Mouse (Mus musculus) activated CD4-positive, CD25-positive, alpha-beta regulatory T cell, adult 9 weeks (primary cell): ENCODE results near the gene Gm2431. TPM values are rescaled to one million over a fixed set of nuclear protein-coding genes. Genes with fewer than 3 reads are reported as not detected.

Experiments used
- polyA plus RNA-seq: library from polyadenylated mRNA; unstranded; fragments of 100-300 nt; shearing (Covaris generic); gene quantifications from one replicate; pipeline ENCODE4 v1.2.1, GENCODE M21; 2017

Gm2431 gene
- not detected for polyA plus RNA-seq

GRCm38 (mm10) chr7:142258254-142258653, at the start of gene Gm2431:
Gm2431 (minus strand) TSS chr7:142258354.

DNA sequence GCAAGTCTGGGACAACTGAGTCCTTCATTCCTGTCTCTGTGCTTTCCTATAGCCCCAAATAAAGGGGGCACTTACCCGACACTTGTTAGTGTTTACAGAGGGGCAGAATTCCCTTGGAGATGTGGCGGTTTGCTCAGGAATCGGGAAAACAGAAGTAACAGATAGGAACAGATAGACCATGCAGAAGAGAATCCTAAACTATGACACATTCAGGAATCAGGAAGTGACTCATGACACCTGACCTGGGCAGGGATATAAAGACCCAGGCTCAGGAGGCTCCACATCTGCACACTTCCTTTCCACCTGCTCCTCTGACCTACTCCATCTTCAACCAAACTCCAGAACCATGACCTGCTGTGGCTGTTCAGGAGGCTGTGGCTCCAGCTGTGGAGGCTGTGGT, 45.1 kb upstream of the Gm2431 start, which contains the start of gene Krtap5-4:
TSS of gene Krtap5-4 (plus strand) at position 301 of the 400 bp plus-strand sequence.

DNA sequence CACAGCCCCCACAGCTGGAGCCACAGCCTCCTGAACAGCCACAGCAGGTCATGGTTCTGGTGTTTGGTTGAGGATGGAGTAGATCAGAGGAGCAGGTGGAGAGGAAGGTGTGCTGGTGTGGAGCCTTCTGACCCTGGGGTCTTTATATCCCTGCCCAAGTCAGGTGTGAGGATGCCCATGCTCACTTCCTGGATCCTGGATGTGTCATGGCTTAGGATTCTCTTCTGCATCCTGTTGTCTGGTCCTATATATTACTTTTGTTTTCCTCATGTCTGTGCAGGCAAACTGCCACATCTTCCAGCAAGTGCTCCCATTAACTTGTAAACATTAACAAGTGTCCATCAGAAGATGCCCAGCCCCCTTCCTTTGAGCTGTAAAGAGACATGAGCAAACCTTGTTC, 38.9 kb upstream of the Gm2431 start, which contains the start of gene Krtap5-1:
TSS of gene Krtap5-1 (minus strand) at position 101 of the 400 bp plus-strand sequence.

GRCm38 (mm10) chr7:142274263-142274662, 16.1 kb upstream of the Gm2431 start, which contains the start of gene Gm4559:
Gm4559 (minus strand) TSS chr7:142274363.

GRCm38 (mm10) chr7:142240978-142241377, 17.2 kb downstream of the Gm2431 start, which contains the start of gene Gm40460:
Gm40460 (minus strand) TSS chr7:142241078.

GRCm38 (mm10) chr7:142229871-142230270, 28.3 kb downstream of the Gm2431 start, which contains the start of gene Krtap5-5:
Krtap5-5 (minus strand) TSS chr7:142229971.

GRCm38 (mm10) chr7:142211559-142211958, 46.6 kb downstream of the Gm2431 start, which contains the start of gene Gm7579:
Gm7579 (plus strand) TSS chr7:142211859.

Other genes with a start within 250 kb of the Gm2431 start
- gene Mob2, start 197.3 kb downstream of the Gm2431 start, polyA plus RNA-seq = 79.6 TPM
- gene Dusp8, start 162.5 kb downstream of the Gm2431 start, polyA plus RNA-seq = not detected
- not detected for gene Gm45618, start 137.6 kb downstream of the Gm2431 start, polyA plus RNA-seq
- not detected for gene Gm39115, start 122.3 kb downstream of the Gm2431 start, polyA plus RNA-seq
- not detected for gene Gm45337, start 113.7 kb downstream of the Gm2431 start, polyA plus RNA-seq
- not detected for gene Gm29735, start 101.2 kb downstream of the Gm2431 start, polyA plus RNA-seq
- gene Gm4553, start 92.6 kb downstream of the Gm2431 start, polyA plus RNA-seq = not detected
- gene Krtap5-2, start 82.3 kb downstream of the Gm2431 start, polyA plus RNA-seq = not detected
- gene Gm10153, start 68.0 kb downstream of the Gm2431 start, polyA plus RNA-seq = not detected
- gene Krtap5-3, start 57.0 kb downstream of the Gm2431 start, polyA plus RNA-seq = not detected
- gene Gm7579, start 46.5 kb downstream of the Gm2431 start, polyA plus RNA-seq = not detected
- not detected for gene Krtap5-5, start 28.4 kb downstream of the Gm2431 start, polyA plus RNA-seq
- not detected for gene Gm40460, start 17.3 kb downstream of the Gm2431 start, polyA plus RNA-seq
- not detected for gene Gm4559, start 16.0 kb upstream of the Gm2431 start, polyA plus RNA-seq
- gene Krtap5-1, start 38.8 kb upstream of the Gm2431 start, polyA plus RNA-seq = not detected
- gene Krtap5-4, start 45.2 kb upstream of the Gm2431 start, polyA plus RNA-seq = not detected
- gene Ifitm10, start 115.4 kb upstream of the Gm2431 start, polyA plus RNA-seq = 2.3 TPM
- gene Gm49369, start 124.3 kb upstream of the Gm2431 start, polyA plus RNA-seq = not detected
- 417 TPM for gene Ctsd, start 129.7 kb upstream of the Gm2431 start, polyA plus RNA-seq
- not detected for gene Syt8, start 176.5 kb upstream of the Gm2431 start, polyA plus RNA-seq
- gene Tnni2, start 183.5 kb upstream of the Gm2431 start, polyA plus RNA-seq = not detected
- 1,327 TPM for gene Lsp1, start 202.5 kb upstream of the Gm2431 start, polyA plus RNA-seq
- gene Tnnt3, start 240.5 kb upstream of the Gm2431 start, polyA plus RNA-seq = 1.7 TPM